Mouse (Mus musculus) olfactory bulb, adult 2 months (tissue): Measurements from ENCODE around the gene Zfp799.

Experiments used
- CTCF ChIP-seq: fragments of 200-500 bp; IDR thresholded peaks from 2 replicates; pipeline ENCODE4 v1.5.1; 2012; ENCODE audit warnings: low read depth, mild to moderate bottlenecking, low read length, moderate library complexity; ENCODE audit not compliant: insufficient read depth
- POLR2A ChIP-seq: fragments of 200-500 bp; IDR thresholded peaks from 2 replicates; pipeline ENCODE4 v1.6.1; 2012; ENCODE audit warnings: mild to moderate bottlenecking, low read depth, low read length, moderate library complexity; ENCODE audit not compliant: insufficient read depth

- no peak for TF ChIP-seq CTCF
- TF ChIP-seq POLR2A = no peak
These were observed 44.4 kb downstream of the Zfp799 start for GRCm38 (mm10) chr17:32785656-32786055.
